Mouse (Mus musculus) midbrain, postnatal 0 days (tissue): Measurements from ENCODE around the gene Styx. TPM values are rescaled to one million over a fixed set of nuclear protein-coding genes. Genes with fewer than 3 reads are reported as not detected.
"Not testable (repeated sequence)": the region's sequence is repeated elsewhere in the genome, so short reads cannot be mapped to it uniquely, and the experiment has no call there.

Experiments
- ATAC-seq: fragments of 200-750 bp; cut with Nextera tagmentation; 2 replicates; pipeline ENCODE4 v1.8.0; 2017; ENCODE audit warnings: moderate number of reproducible peaks, mild to moderate bottlenecking, moderate TSS enrichment, moderate library complexity; ENCODE audit not compliant: low FRiP score
- DNase-seq: peaks from one replicate; pipeline ENCODE4 v3.0.0-alpha.2; 2015; ENCODE audit warnings: low spot score
- H3K27ac ChIP-seq: fragments of 300-500 bp; sonication (generic); 2 replicates; pipeline ENCODE4 v1.5.1; 2014; ENCODE audit warnings: low read depth, mild to moderate bottlenecking, low read length, mixed read lengths
- H3K27me3 ChIP-seq: fragments of 300-500 bp; sonication (generic); 2 replicates; pipeline ENCODE4 v1.6.1; 2014; ENCODE audit warnings: low read length, control low read depth, mixed read lengths; ENCODE audit not compliant: insufficient read depth
- H3K36me3 ChIP-seq: fragments of 300-500 bp; sonication (generic); 2 replicates; pipeline ENCODE4 v1.6.1; 2014; ENCODE audit warnings: low read length, control low read depth, mixed read lengths; ENCODE audit not compliant: insufficient read depth
- H3K4me1 ChIP-seq: fragments of 300-500 bp; sonication (generic); 2 replicates; pipeline ENCODE4 v1.6.1; 2014; ENCODE audit warnings: mild to moderate bottlenecking, control low read depth, antibody characterized with exemption, low read length, mixed read lengths; ENCODE audit not compliant: insufficient read depth
- H3K4me2 ChIP-seq: fragments of 300-500 bp; sonication (generic); 2 replicates; pipeline ENCODE4 v1.6.1; 2014; ENCODE audit warnings: low read depth, mild to moderate bottlenecking, low read length, mixed read lengths; ENCODE audit not compliant: poor library complexity, severe bottlenecking
- H3K4me3 ChIP-seq: fragments of 300-500 bp; sonication (generic); 2 replicates; pipeline ENCODE4 v1.5.1; 2014; ENCODE audit warnings: low read depth, mild to moderate bottlenecking, low read length, moderate library complexity
- H3K9ac ChIP-seq: fragments of 300-500 bp; sonication (generic); replicated peaks from 2 replicates; pipeline ENCODE4 v1.6.1; 2014; ENCODE audit warnings: mild to moderate bottlenecking, low read length, moderate library complexity, mixed read lengths; ENCODE audit not compliant: poor library complexity, severe bottlenecking
- H3K9me3 ChIP-seq: fragments of 300-500 bp; sonication (generic); 2 replicates; pipeline ENCODE4 v1.6.1; 2016; ENCODE audit warnings: low read length, control low read depth
- CTCF ChIP-seq: IDR thresholded peaks from 2 replicates; pipeline ENCODE4 v1.5.1; 2016; ENCODE audit warnings: antibody characterized with exemption, mild to moderate bottlenecking
- WGBS: fragments of 180-500 bp; shearing (Covaris S2); extraction: QIAGEN DNeasy Blood & Tissue Kit; methylation state at CpG from one replicate; pipeline ENCODE4 v1.1.7; 2014; 5-methylcytosine and 5-hydroxymethylcytosine counted together
- microRNA-seq: library from miRNA; unstranded; fragments of <30 nt; microRNA quantifications from one replicate; pipeline ENCODE4, GENCODE M21; 2016; ENCODE audit warnings: borderline number of aligned reads
- polyA plus RNA-seq: library from polyadenylated mRNA; unstranded; fragments of >200 nt; fragmentation: Nextera tagmentation; extraction: Ambion mirVana; gene quantifications from 2 replicates; pipeline ENCODE4 v1.2.1, GENCODE M21; 2015
- total RNA-seq: library from RNA; depleted of rRNA; stranded (reverse); fragments of >200 nt; gene quantifications from 2 replicates; pipeline ENCODE4 v1.2.3, GENCODE M21; 2014; rRNA removed

The Styx gene
- total and polyA plus RNA-seq, 2 experiments from 2014 or later, result 26.8 to 72.1 TPM

DNA sequence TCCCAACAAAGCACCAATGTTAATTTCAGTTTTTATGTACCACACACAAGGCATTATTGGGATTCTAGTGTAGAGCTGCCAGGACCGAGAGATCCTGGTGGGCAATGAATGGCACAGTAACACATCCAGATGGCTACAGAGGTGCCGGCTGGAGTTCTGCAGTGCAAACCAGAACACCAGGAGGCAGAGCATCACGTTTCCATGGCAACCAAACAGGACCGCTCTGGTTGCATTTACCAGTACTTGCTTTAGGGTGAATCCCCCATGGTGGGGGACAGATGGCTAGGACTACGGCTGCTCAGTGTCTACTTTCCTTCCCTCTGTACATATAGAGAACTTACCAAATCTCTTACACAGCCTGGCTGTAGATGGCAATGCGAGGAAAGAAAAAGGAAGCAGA, 111.5 kb downstream of the Styx start:
- peaks cover 44% of the 10 kb centered on the region for H3K36me3 ChIP-seq
- peak; percentile 92 for DNase-seq
- no peak overlapping the region for H3K4me3 ChIP-seq
- H3K27ac ChIP-seq, result peak overlapping the region; percentile 73
- no peak overlapping the region for H3K4me2 ChIP-seq
- H3K27me3 ChIP-seq, result no peaks in the 10 kb centered on the region
- TF ChIP-seq CTCF, result peak; percentile 63
- H3K9ac ChIP-seq, result 0 out of 2 replicates have a peak overlapping the region, but pooled peaks have one; percentile 14
- WGBS, result 10% methylated on average over 6 of the region's 6 CpGs
- ATAC-seq, result peak; percentile 85
- H3K4me1 ChIP-seq, result peaks cover 12% of the 10 kb centered on the region
- no peaks in the 10 kb centered on the region for H3K9me3 ChIP-seq

GRCm38 (mm10) chr14:45462875-45463475, 112.1 kb downstream of the Styx start:
- no peaks in the 10 kb centered on the region for H3K9me3 ChIP-seq
- H3K36me3 ChIP-seq, result peaks cover 50% of the 10 kb centered on the region
- peak overlapping the region; percentile 14; the same call in 1 of the 2 replicates for H3K9ac ChIP-seq
- ATAC-seq (peak; percentile 55), DNase-seq (no peak)
- H3K4me2 ChIP-seq, result no peak overlapping the region
- WGBS, result 24% methylated on average over 10 of the region's 10 CpGs
- H3K27ac ChIP-seq, result peak overlapping the region; percentile 73
- peaks cover 12% of the 10 kb centered on the region for H3K4me1 ChIP-seq
- TF ChIP-seq CTCF, result no peak
- no peaks in the 10 kb centered on the region for H3K27me3 ChIP-seq
- H3K4me3 ChIP-seq, result no peak overlapping the region

DNA sequence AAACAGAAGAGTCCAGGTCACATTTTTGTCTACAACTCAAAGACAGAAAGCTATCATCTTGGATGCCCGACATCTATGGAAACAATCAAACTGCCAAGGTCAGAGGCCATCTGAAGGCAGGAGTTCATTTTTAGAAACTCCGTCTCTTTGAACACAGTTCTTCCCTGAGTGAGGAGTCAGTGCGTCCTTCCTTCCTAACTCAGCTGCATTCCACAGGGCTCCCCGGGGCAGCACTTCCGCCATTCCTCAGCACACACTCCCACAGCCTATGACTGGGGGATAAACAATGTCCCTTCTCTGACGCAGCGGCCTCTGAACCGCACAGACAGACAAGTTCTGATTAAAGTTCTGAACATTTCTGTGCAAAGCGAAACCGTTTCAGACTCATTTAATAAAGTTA, 112.7 kb downstream of the Styx start:
- Histone ChIP-seq H3K27ac (peak overlapping the region; percentile 73), H3K4me1 (peaks cover 12% of the 10 kb centered on the region), H3K36me3 (peaks cover 46% of the 10 kb centered on the region), H3K4me3 (no peak overlapping the region), H3K27me3 (no peaks in the 10 kb centered on the region), H3K4me2 (no peak overlapping the region), H3K9me3 (no peaks in the 10 kb centered on the region), H3K9ac (no peak overlapping the region; the same call in 1 of the 2 replicates)
- TF ChIP-seq CTCF, result no peak
- no peak for ATAC-seq
- DNase-seq, result no peak
- WGBS, result 28% methylated on average over 10 of the region's 10 CpGs

DNA sequence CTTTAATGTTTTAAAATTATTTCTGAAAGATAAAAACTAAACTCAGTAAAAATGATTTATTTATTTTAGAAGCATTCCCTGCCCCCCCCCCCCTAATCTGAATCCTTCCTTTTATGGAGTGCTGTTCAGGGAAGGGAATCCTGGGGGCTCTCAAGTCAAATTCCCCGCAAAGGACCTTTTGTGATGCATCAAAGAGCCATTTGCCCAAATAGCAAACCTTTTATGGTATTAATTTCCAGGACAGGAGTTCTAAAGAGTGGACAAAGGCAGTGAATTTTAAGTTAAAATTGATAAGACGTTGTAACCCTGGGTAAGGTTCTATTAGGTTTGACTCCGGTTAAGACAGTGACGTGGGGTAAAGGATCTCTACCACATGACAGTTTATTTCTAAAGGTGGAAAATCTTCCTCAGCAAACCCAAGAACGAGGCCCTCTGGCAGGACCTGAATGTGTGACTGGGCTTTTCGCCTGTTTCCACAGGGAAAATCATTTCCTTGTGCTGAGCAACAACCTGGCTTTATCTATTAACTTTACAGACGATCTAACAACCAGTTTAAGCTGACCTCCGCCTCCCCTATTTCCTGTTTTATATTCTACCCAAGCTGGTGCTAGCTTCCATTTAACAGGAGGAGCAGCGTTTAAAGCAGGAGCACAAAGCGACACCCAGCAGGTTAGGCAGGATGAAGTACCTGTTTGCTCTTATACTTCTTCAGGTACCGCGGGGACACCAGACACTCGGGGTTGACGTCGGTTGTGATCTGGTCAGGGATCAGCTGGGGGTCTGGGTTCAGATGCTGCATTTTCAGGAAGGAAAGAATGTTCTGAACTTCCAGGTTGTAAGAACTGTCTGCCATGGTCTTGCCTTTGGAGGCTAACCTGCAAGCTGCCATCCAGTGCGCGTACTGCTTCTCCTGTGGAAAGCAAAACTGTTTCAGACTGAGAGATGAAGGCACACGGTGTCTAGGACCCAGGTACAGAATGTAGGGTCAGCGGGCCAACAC, 113.4 kb downstream of the Styx start:
- H3K9me3 ChIP-seq, result no peaks in the 10 kb centered on the region
- ATAC-seq (no peak), DNase-seq (no peak)
- no peak overlapping the region for H3K4me2 ChIP-seq
- H3K4me1 ChIP-seq, result peaks cover 12% of the 10 kb centered on the region
- 71% methylated on average over 19 of the region's 19 CpGs for WGBS
- 0 out of 2 replicates have a peak overlapping the region, but pooled peaks have one; percentile 19 for H3K9ac ChIP-seq
- H3K36me3 ChIP-seq, result peaks cover 46% of the 10 kb centered on the region
- no peaks in the 10 kb centered on the region for H3K27me3 ChIP-seq
- H3K27ac ChIP-seq, result no peak overlapping the region
- no peak overlapping the region for H3K4me3 ChIP-seq
- TF ChIP-seq CTCF, result no peak

DNA sequence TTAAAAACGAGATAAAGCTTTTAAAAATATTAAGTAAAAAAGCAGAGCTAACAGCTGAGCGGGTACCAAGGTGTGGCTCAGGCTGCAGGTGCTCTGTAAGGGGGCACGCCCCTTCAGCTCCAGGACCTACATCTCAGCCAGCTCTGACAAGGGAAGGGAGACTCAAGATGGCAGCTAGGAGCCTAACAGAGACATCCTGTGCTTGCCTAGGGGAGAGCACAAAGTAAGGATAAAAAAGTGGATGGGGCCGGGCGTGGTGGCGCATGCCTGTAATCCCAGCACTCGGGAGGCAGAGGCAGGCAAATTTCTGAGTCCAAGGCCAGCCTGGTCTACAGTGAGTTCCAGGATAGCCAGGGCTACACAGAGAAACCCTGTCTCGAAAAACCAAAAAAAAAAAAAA, 115.5 kb downstream of the Styx start:
- Histone ChIP-seq H3K4me1 (peaks cover 12% of the 10 kb centered on the region), H3K36me3 (peaks cover 45% of the 10 kb centered on the region)
- not testable (repeated sequence) for H3K4me2 ChIP-seq, H3K4me3 ChIP-seq, H3K9me3 ChIP-seq, H3K9ac ChIP-seq, DNase-seq, ATAC-seq, H3K27ac ChIP-seq, H3K27me3 ChIP-seq
- WGBS, result 96% methylated on average over 8 of the region's 8 CpGs

GRCm38 (mm10) chr14:45469446-45469845, 118.6 kb downstream of the Styx start:
- H3K36me3 ChIP-seq, result peaks cover 44% of the 10 kb centered on the region
- H3K27ac ChIP-seq, result no peak overlapping the region
- no peak overlapping the region for H3K4me2 ChIP-seq
- no peaks in the 10 kb centered on the region for H3K9me3 ChIP-seq
- H3K9ac ChIP-seq, result no peak overlapping the region
- ATAC-seq, result no peak
- WGBS, result 95% methylated on average over 8 of the region's 8 CpGs
- no peak overlapping the region for H3K4me3 ChIP-seq
- no peaks in the 10 kb centered on the region for H3K27me3 ChIP-seq
- no peaks in the 10 kb centered on the region for H3K4me1 ChIP-seq
- DNase-seq, result no peak
- TF ChIP-seq CTCF, result peak; percentile 30; the same call in 1 of the 2 replicates

Small RNA genes lying within 50 kb of the gene (microRNA-seq; reads per million reads assigned to microRNA genes)
- gene Gm25353, result not detected

Other genes with a start within 250 kb of the Styx start
- 57.1 and 57.3 TPM in 2 replicates for gene Gpr137c, start 131.4 kb upstream of the Styx start, total RNA-seq
- 13.0 and 15.0 TPM in 2 replicates for gene Gpr137c, start 131.4 kb upstream of the Styx start, polyA plus RNA-seq
- 53.1 and 57.3 TPM in 2 replicates for gene Txndc16, start 130.8 kb upstream of the Styx start, total RNA-seq
- gene Txndc16, start 130.8 kb upstream of the Styx start, polyA plus RNA-seq, result 31.2 and 34.4 TPM in 2 replicates
- 27.9 and 32.0 TPM in 2 replicates for gene Ero1l, start 32.3 kb upstream of the Styx start, total RNA-seq
- gene Ero1l, start 32.3 kb upstream of the Styx start, polyA plus RNA-seq, result 18.6 and 21.5 TPM in 2 replicates
- gene Psmc6, start 21.3 kb upstream of the Styx start, total RNA-seq, result 105 and 128 TPM in 2 replicates
- 136 and 139 TPM in 2 replicates for gene Psmc6, start 21.3 kb upstream of the Styx start, polyA plus RNA-seq
- 17.6 and 26.2 TPM in 2 replicates for gene Gnpnat1, start 53.8 kb downstream of the Styx start, total RNA-seq
- 19.1 and 23.5 TPM in 2 replicates for gene Gnpnat1, start 53.8 kb downstream of the Styx start, polyA plus RNA-seq
- gene Fermt2, start 179.0 kb downstream of the Styx start, total RNA-seq, result 26.4 and 29.0 TPM in 2 replicates
- gene Fermt2, start 179.0 kb downstream of the Styx start, polyA plus RNA-seq, result 66.7 and 70.0 TPM in 2 replicates